Mouse (Mus musculus) embryonic fibroblast, embryonic 13.5 days (primary cell): ENCODE measurements at regions not wholly inside any gene's neighbourhood (a gene's known extent, or its start where the extent isn't known, plus 50 kb on each side); places are given as distances from the start of the nearest gene placed in this dataset.

Source experiments
- CTCF ChIP-seq: IDR thresholded peaks from 2 replicates; pipeline ENCODE4 v1.5.1; 2011; ENCODE audit warnings: mild to moderate bottlenecking, control low read depth, low read length, moderate library complexity, borderline replicate concordance; ENCODE audit not compliant: insufficient read depth
- POLR2A ChIP-seq: IDR thresholded peaks from 2 replicates; pipeline ENCODE4 v1.6.1; 2011; ENCODE audit warnings: low read depth, mild to moderate bottlenecking, control low read depth, low read length, moderate library complexity

- no peak for TF ChIP-seq CTCF
- TF ChIP-seq POLR2A, result no peak
These were observed 208.1 kb upstream of the Veph1 start for GRCm38 (mm10) chr3:66504717-66505116.
